In the genomic region with DNA sequence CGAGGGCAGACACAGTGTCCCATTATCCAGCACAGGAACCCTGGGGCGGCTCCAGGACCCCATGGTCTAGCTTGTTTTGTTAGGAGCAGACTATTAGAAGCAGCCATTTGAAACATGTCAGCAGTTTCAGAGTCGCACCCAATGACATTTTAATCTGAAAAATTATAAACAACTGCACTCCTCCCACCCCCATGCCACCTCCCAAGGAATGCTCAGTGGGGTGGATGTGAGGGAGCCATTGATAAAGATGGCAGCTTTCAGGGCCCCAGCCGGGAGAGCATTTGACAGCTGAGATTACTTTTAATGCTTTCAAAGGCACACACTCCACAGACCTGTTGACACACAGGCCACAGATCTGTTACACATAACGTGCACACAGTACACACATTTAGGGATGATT, we compare ENCODE assay signal across 26 mouse cellular contexts. TPM values are rescaled to one million over a fixed set of nuclear protein-coding genes. Genes with fewer than 3 reads are reported as not detected.
DNase-seq lines count a peak whose midpoint lies in the region; ATAC-seq lines count a peak whose summit lies in the region.
"Had no signal": no experiment of that assay in that cellular context is flagged by ENCODE, and none has a peak within 500 bp of the region (broad histone marks: within the 10 kb centered on the region; RNA-seq: fewer than 3 reads in every experiment).

No protein-coding gene starts in this region.

- ATAC-seq in heart, embryonic 16.5 days (replicated peaks; ENCODE audit: extremely low read depth, insufficient read depth, low FRiP score): peak; percentile 58
- ATAC-seq in intestine, embryonic 14.5 days (replicated peaks; ENCODE audit: low FRiP score, low TSS enrichment, low read depth): no peak
- ATAC-seq in intestine, embryonic 16.5 days: no peak
- ATAC-seq: CD4-positive, CD25-positive, alpha-beta regulatory T cell, adult 4 months; forebrain, postnatal 0 days had no signal

- peaks cover 74% of the 10 kb centered on the region for H3K4me1 ChIP-seq in heart, embryonic 10.5 days
- H3K4me1 ChIP-seq in heart, embryonic 16.5 days (ENCODE audit: control insufficient read depth, insufficient read depth, low read length): peaks cover 81% of the 10 kb centered on the region
- H3K4me1 ChIP-seq in intestine, embryonic 14.5 days (replicated peaks; ENCODE audit: control insufficient read depth, insufficient read depth, low read length): peaks cover 8% of the 10 kb centered on the region
- H3K4me1 ChIP-seq in intestine, embryonic 16.5 days (ENCODE audit: control insufficient read depth, insufficient read depth, low read length): 0 out of 2 replicates have a peak, but pooled peaks cover 2% of the 10 kb centered on the region

- peak overlapping the region; percentile 40 for H3K4me2 ChIP-seq in heart, embryonic 16.5 days (ENCODE audit: low read depth, low read length)
- no peak overlapping the region for H3K4me2 ChIP-seq in intestine, embryonic 14.5 days (ENCODE audit: low read length)
- no peak overlapping the region for H3K4me2 ChIP-seq in intestine, embryonic 16.5 days (ENCODE audit: low read depth, low read length)
- H3K4me2 ChIP-seq: embryonic facial prominence, embryonic 12.5 days; limb, embryonic 15.5 days; neural tube, embryonic 15.5 days had no signal

- no peaks in the 10 kb centered on the region; the same call in 1 of the 2 replicates for H3K9me3 ChIP-seq in heart, embryonic 10.5 days
- no peaks in the 10 kb centered on the region for H3K9me3 ChIP-seq in heart, embryonic 16.5 days (replicated peaks; ENCODE audit: control insufficient read depth, low read length)
- no peaks in the 10 kb centered on the region for H3K9me3 ChIP-seq in intestine, embryonic 14.5 days (ENCODE audit: control insufficient read depth, low read length)
- H3K9me3 ChIP-seq in intestine, embryonic 16.5 days (ENCODE audit: control insufficient read depth, low read length): no peaks in the 10 kb centered on the region
- H3K9me3 ChIP-seq: embryonic facial prominence, embryonic 12.5 days; limb, embryonic 15.5 days; midbrain, embryonic 10.5 days; neural tube, embryonic 15.5 days had no signal

- WGBS in heart, embryonic 10.5 days: 17% methylated on average over 5 of the region's 5 CpGs
- 23% methylated on average over 5 of the region's 5 CpGs for WGBS in heart, embryonic 16.5 days
- WGBS in intestine, embryonic 14.5 days: 28% methylated on average over 5 of the region's 5 CpGs
- WGBS in intestine, embryonic 16.5 days: 40% methylated on average over 5 of the region's 5 CpGs

- H3K27me3 ChIP-seq in heart, embryonic 10.5 days (ENCODE audit: insufficient read depth, poor library complexity, severe bottlenecking): no peaks in the 10 kb centered on the region
- no peaks in the 10 kb centered on the region for H3K27me3 ChIP-seq in heart, embryonic 16.5 days (ENCODE audit: control insufficient read depth, insufficient read depth, low read length)
- no peaks in the 10 kb centered on the region for H3K27me3 ChIP-seq in intestine, embryonic 14.5 days (replicated peaks; ENCODE audit: control insufficient read depth, insufficient read depth, low read length)
- no peaks in the 10 kb centered on the region for H3K27me3 ChIP-seq in intestine, embryonic 16.5 days (replicated peaks; ENCODE audit: control insufficient read depth, insufficient read depth, low read length)
- H3K27me3 ChIP-seq: embryonic facial prominence, embryonic 12.5 days; limb, embryonic 15.5 days; neural tube, embryonic 15.5 days had no signal

- H3K9ac ChIP-seq in heart, embryonic 16.5 days (ENCODE audit: low read length): 0 out of 2 replicates have a peak overlapping the region, but pooled peaks have one; percentile 18
- H3K9ac ChIP-seq in intestine, embryonic 14.5 days (ENCODE audit: low read length): no peak overlapping the region
- H3K9ac ChIP-seq in intestine, embryonic 16.5 days (ENCODE audit: low read depth, low read length): no peak overlapping the region
- H3K9ac ChIP-seq: embryonic facial prominence, embryonic 12.5 days; forebrain, postnatal 0 days; limb, embryonic 15.5 days; liver, embryonic 14.5 days; neural tube, embryonic 15.5 days had no signal

- peaks cover 9% of the 10 kb centered on the region for H3K36me3 ChIP-seq in heart, embryonic 10.5 days
- 0 out of 2 replicates have a peak, but pooled peaks cover 2% of the 10 kb centered on the region for H3K36me3 ChIP-seq in heart, embryonic 16.5 days (ENCODE audit: control insufficient read depth, insufficient read depth)
- H3K36me3 ChIP-seq in intestine, embryonic 14.5 days (ENCODE audit: control insufficient read depth, insufficient read depth, low read length): no peaks in the 10 kb centered on the region
- H3K36me3 ChIP-seq in intestine, embryonic 16.5 days (ENCODE audit: control insufficient read depth, insufficient read depth, low read length): no peaks in the 10 kb centered on the region
- H3K36me3 ChIP-seq: embryonic facial prominence, embryonic 12.5 days; neural tube, embryonic 15.5 days had no signal

- intact Hi-C loops in heart, postnatal 14 days (cut with DNase I): no loop called here

- H3K27ac ChIP-seq in heart, embryonic 10.5 days: peak overlapping the region; percentile 42; the same call in 1 of the 2 replicates
- peak overlapping the region; percentile 83 for H3K27ac ChIP-seq in heart, embryonic 16.5 days (ENCODE audit: low read length)
- no peak overlapping the region for H3K27ac ChIP-seq in intestine, embryonic 14.5 days (ENCODE audit: low read depth)
- H3K27ac ChIP-seq in intestine, embryonic 16.5 days (ENCODE audit: low read length): no peak overlapping the region
- H3K27ac ChIP-seq: embryonic facial prominence, embryonic 12.5 days; kidney, postnatal 0 days; limb, embryonic 15.5 days; liver, embryonic 14.5 days had no signal

- DNase-seq in heart, embryonic 10.5 days (ENCODE audit: low spot score): peak; percentile 76
- no peak for DNase-seq in heart, adult 8-10 months (ENCODE audit: low spot score)
- no peak for DNase-seq in heart, postnatal 14 days
- DNase-seq in intestine, embryonic 14.5 days (ENCODE audit: low spot score): peak; percentile 39
- DNase-seq in lung, postnatal 10 days: peak; percentile 38
- no peak for DNase-seq in lung, postnatal 4 days
- DNase-seq: adrenal gland, postnatal 14 days; cerebellum, adult 2 months; cerebellum, postnatal 25 days; forebrain, postnatal 0 days; gastrocnemius, postnatal 25 days; kidney, adult 2 months; left cerebral cortex, postnatal 4 days; right cerebral cortex, adult 18-20 months; right cerebral cortex, postnatal 4 days; thymus, adult 18-20 months; thymus, postnatal 36 days had no signal

- H3K4me3 ChIP-seq in heart, embryonic 10.5 days: peak overlapping the region; percentile 12
- H3K4me3 ChIP-seq in heart, embryonic 16.5 days (ENCODE audit: low read length): no peak overlapping the region
- H3K4me3 ChIP-seq in intestine, embryonic 14.5 days (ENCODE audit: low read depth, low read length): no peak overlapping the region
- no peak overlapping the region for H3K4me3 ChIP-seq in intestine, embryonic 16.5 days (ENCODE audit: low read length)
- H3K4me3 ChIP-seq: embryonic facial prominence, embryonic 12.5 days; limb, embryonic 15.5 days; midbrain, embryonic 10.5 days; neural tube, embryonic 15.5 days had no signal

RNA-seq across cellular contexts. Expression of a gene that starts 40.7 kb away (rescaled TPM):
- polyA plus RNA-seq in heart, embryonic 10.5 days (2016; fragmentation: Nextera tagmentation; extraction: Ambion mirVana): 27.7 and 37.4 TPM in 2 replicates
- total RNA-seq in heart, adult 8-10 months (2022): 10 to 100 TPM; 32.9 to 44.3 (median 39.1) TPM
- polyA plus RNA-seq in heart, embryonic 16.5 days (2015; fragmentation: Nextera tagmentation; extraction: Ambion mirVana): 38.0 and 42.0 TPM in 2 replicates
- 10 to 100 TPM; 50.0 to 50.9 TPM for total RNA-seq in heart, postnatal 14 days (2021)
- 10.9 and 11.7 TPM in 2 replicates for polyA plus RNA-seq in intestine, embryonic 14.5 days (2014; fragmentation: Nextera tagmentation; extraction: Ambion mirVana)
- 5.7 TPM in 2 replicates for polyA plus RNA-seq in intestine, embryonic 16.5 days (2015; fragmentation: Nextera tagmentation; extraction: Ambion mirVana)

Comparison
In these comparisons a context has a peak if more than half of its experiments do, and no peak if none do; other contexts are left out.
1. DNase-seq: peak in heart, embryonic 10.5 days (single experiment), intestine, embryonic 14.5 days (single experiment) and lung, postnatal 10 days (single experiment); none in heart, adult 8-10 months (single experiment), heart, postnatal 14 days (0 of 2) and lung, postnatal 4 days (0 of 2).
2. H3K27ac ChIP-seq: peak in heart, embryonic 10.5 days (single experiment) and heart, embryonic 16.5 days (single experiment); none in intestine, embryonic 14.5 days (single experiment) and intestine, embryonic 16.5 days (single experiment).